Mouse (Mus musculus): ENCODE data around the gene Nup85. TPM values are rescaled to one million over a fixed set of nuclear protein-coding genes. Genes with fewer than 3 reads are reported as not detected.

The Nup85 gene
- polyA plus RNA-seq, 1 experiment from 2014 or later: 148 TPM

DNA sequence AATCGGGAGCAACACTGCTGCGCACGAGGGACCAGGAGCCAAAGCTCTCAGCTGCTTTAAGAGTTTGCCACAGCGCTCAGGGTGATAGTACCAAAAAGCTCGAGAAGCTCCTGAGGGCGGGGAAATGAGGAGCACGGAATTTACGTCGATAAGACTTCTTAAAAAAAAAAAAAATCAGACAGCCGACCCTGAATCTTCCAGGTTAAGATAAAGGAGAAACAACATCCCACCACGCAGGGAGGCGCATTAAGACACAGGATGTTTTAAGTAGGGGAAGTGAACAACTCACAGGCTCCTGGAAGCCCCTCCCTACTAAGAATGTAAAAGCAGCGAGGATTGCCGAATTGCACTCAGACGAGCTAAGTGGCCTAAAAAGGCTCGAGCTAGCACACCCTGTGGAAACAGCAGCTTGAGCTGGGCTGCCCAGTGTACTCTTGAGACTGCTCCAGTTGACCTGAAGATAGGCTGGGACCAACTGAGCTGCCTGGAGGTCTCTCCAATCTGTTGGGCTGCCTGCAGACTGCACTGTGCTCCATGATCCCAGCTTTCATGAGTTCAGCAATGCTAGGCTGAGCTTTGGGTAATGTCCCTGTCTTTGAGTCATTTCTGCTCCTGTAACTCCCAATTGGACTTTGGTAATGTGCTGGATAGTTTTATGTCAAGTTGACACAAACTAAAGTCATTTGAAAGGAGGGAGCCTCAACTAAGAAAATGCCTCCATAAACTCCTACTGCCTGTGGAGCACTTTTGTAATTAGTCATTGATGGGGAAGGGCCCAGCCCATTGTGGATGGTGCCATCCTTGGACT is 49.1 kb downstream of the Nup85 start:
- DNase-seq (ENCODE audit: low spot score): peak; percentile 67

DNA sequence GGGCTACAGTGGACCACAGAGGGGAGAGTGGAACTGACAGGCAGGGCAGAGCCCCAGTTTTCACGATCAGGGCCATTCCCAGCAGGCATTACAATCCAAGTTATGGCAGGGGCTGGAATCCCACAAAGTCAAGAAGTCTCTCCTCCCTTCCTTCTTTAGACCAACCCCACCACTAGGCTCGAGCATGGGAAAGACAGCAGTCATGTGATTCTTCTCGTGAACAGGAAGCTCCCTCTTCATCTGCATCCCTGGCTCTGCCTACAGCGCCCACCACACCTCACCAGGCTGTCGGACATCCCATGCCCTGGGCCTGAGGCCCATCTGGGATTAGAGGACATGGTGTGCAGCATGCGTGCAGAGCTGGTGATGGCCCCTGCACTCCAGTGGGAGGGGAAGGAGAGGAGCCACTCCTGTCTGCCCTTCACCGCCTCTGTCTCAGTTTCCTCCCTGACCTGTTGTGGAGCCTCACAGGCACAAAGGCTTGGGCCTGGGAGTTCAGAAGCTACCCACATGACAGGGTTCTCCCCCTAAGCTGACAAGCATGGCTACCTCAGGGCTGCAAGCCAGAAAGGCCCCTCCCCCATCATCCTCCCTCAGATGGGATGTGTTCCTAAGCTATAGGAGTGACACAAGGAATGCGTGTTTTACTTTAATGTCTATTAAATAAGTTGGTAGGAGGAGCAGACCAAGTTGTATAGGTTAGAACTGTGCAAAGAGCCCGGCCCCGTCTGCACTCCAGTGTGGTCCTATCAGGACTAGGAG is 50.3 kb downstream of the Nup85 start:
- no peak for DNase-seq (ENCODE audit: low spot score)

DNA sequence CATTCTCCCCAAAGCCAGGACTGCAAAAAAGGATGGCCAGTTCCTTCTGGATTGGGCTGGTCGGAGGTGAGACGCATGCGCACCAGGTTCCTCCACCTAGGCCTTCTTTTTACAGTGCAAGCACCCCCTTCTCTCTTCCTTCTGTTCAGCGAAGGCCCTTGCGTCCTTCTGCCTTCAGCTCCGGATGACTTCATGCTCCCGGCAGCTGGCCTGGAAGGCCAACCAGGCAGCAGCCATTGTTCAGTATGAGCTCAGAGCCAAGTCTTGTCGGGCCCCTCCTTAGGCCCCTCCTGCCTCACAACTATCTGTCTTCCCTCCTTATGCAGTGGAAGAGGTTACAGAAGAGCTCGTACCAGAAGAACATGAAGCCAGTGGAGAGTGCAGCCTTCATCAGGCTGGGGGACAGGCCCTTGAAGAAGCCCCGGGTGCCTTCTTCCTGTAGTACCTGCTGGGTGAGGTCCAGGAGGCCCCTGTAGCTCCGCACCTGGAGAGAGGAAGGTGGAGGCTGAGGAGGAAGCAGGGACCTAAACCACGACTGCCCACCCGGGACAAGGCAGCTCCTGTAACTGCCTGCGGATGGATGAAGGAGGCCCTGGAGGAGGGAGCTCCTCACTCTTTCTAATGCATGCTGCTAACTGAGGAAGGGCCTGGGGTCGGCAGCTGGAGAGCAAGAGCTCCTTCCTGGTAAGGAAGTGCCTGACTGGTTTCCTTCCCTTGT is 51.0 kb downstream of the Nup85 start:
- no peak for DNase-seq (ENCODE audit: low spot score)

- no peak for DNase-seq (ENCODE audit: low spot score)
Measured at GRCm38 (mm10) chr11:115615875-115616274, 51.6 kb downstream of the Nup85 start.

- DNase-seq (ENCODE audit: low spot score): no peak
Measured at GRCm38 (mm10) chr11:115616371-115616770, 52.1 kb downstream of the Nup85 start.

DNA sequence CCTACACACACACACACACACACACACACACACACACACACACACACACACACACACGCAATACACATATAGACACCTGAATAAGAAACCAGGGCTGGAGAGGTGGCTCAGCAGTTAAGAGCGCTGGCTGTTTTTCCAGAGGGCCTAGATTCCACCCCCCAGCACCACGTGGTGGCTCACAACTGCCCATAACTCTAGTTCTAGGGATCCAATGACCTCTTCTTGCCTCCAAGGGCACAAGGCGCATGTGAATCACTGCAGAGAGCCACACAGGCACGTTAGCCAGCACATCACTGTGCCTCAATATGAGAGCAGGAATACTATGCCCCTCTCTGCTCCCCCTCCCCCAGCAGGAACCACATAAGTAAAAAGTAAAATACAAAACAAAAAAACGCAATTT is 52.7 kb downstream of the Nup85 start:
- DNase-seq (ENCODE audit: low spot score): no peak

- DNase-seq (ENCODE audit: low spot score): no peak
Measured at GRCm38 (mm10) chr11:115618001-115618400, 53.8 kb downstream of the Nup85 start.

- no peak for DNase-seq (ENCODE audit: low spot score)
Measured at GRCm38 (mm10) chr11:115618732-115619516, 54.7 kb downstream of the Nup85 start.

- DNase-seq (ENCODE audit: low spot score): no peak
Measured at GRCm38 (mm10) chr11:115619949-115620348, 55.7 kb downstream of the Nup85 start.

- no peak for DNase-seq (ENCODE audit: low spot score)
Measured at GRCm38 (mm10) chr11:115623487-115624070, 59.3 kb downstream of the Nup85 start.

- no peak for DNase-seq (ENCODE audit: low spot score)
Measured at GRCm38 (mm10) chr11:115625877-115626276, 61.6 kb downstream of the Nup85 start.

GRCm38 (mm10) chr11:115626824-115627616 is 62.8 kb downstream of the Nup85 start:
- DNase-seq (ENCODE audit: low spot score): no peak

- DNase-seq (ENCODE audit: low spot score): peak; percentile 98
Measured at GRCm38 (mm10) chr11:115627705-115628464, 63.7 kb downstream of the Nup85 start, which contains the start of gene Slc25a19. Slc25a19 (minus strand) TSS chr11:115628295.

GRCm38 (mm10) chr11:115628465-115629101 is 64.3 kb downstream of the Nup85 start:
- no peak for DNase-seq (ENCODE audit: low spot score)

DNA sequence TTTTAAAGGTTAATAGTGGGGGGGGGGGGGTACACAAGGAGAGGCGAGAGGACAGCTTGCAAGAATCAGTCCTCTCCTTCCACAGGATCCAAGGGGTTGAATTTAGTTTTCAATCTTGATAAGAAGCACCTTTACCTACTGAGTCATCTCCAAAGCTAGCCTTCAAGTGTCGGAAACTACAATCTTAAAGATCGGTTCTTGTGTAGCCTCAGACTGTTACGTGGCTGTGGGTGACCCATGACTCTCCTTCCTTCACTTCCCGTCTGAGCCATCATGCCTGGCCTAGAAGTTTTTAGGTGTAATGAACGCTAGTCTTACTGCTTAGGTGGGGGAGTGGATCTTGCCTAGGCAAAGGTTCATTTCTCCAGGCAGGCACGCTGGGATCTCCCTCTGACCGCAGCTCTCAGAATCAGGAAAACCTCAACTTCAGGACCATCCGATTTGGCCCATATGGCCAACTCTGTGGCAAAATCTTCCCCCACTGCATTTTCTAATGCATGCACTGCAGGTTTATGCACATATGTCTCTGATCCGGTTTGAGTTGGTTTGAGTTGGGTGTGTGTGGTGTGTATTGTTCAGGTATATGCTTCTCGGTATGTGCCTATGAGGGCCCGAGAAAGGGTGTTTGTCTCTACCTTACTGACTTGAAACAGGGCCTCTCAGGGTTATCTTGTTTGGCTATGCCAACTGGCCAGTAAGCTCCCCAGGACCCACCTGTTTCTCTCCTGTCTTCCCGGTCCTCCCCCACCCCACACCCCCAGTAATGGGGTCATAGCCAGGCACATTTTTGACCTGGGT is 65.7 kb downstream of the Nup85 start:
- no peak for DNase-seq (ENCODE audit: low spot score)

- no peak for DNase-seq (ENCODE audit: low spot score)
Measured at GRCm38 (mm10) chr11:115630532-115631504, 66.6 kb downstream of the Nup85 start.

DNA sequence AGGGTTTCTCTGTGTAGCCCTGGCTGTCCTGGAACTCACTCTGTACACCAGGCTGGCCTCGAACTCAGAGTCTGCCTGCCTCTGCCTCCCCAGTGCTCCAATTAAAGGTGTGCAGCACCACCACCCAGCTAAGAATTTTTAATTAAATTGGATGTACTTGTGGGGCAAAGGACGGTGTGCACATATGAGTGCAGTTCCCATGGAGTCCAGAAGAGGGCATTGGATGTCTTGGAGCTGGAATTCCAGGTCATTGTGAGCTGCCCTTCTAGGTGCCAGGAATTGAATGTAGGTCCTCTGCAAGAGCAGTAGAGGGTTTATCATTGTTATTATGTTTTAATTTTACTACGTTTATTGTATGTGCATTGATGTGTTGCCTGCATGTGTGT is 67.3 kb downstream of the Nup85 start:
- DNase-seq (ENCODE audit: low spot score): peak; percentile 42
